Mouse (Mus musculus) brown adipose tissue, adult 24 weeks (tissue): ENCODE measurements at regions not wholly inside any gene's neighbourhood (a gene's known extent, or its start where the extent isn't known, plus 50 kb on each side); places are given as distances from the start of the nearest gene placed in this dataset.

Source experiments
- H3K27ac ChIP-seq: fragments of 200-500 bp; replicated peaks from 2 replicates; pipeline ENCODE4 v1.5.1; 2012; ENCODE audit warnings: low read depth, mild to moderate bottlenecking, low read length
- H3K4me1 ChIP-seq: fragments of 200-500 bp; 2 replicates; pipeline ENCODE4 v1.6.1; 2012; ENCODE audit warnings: low read length, mixed read lengths; ENCODE audit not compliant: control insufficient read depth, insufficient read depth, insufficient read length
- H3K4me3 ChIP-seq: fragments of 200-500 bp; 2 replicates; pipeline ENCODE4 v1.5.1; 2012; ENCODE audit warnings: low read depth, mild to moderate bottlenecking, low read length, moderate library complexity; ENCODE audit not compliant: insufficient read depth

DNA sequence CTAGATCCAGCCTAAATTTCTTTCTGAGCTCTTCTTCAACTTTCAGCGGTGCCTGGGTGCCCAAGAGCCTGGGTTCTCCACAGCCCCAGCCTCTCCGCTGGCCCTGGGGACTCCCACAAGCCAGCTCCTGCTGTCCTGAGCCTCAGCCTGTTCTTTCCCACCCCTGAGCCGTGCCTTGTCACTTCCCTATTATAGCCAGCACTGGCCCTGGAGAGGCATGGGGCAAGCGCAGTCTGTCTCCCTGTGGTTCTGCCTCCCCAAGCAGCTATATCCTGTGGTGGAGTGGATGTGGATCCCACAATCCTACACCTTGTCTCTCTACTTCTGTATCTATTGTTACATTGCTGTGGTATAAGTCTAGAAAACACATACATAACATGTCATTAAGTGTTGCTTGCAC is 128.6 kb upstream of the Hgf start:
- H3K4me3 ChIP-seq, result no peak overlapping the region
- no peak overlapping the region for H3K27ac ChIP-seq
- H3K4me1 ChIP-seq, result no peaks in the 10 kb centered on the region

DNA sequence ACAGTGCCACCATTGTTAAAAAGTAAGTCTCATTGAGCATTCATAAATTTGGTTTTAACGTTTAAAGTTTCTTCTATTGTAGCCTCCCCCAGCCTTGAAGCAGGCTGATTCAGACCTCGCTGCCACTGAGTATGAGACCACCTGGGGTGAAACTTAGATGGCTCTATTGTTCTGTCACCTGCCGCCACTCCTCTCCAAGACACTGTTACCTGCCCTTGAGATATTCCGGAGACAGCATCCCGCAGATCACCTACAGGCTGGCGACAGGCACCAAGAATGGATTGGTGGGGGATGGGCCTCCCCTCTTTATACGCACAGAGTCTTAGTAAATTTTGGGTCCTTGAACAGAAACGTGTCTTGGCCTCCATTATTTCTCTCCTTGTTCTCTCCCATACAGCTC is 128.0 kb upstream of the Hgf start:
- H3K27ac ChIP-seq, result no peak overlapping the region
- no peak overlapping the region for H3K4me3 ChIP-seq
- no peaks in the 10 kb centered on the region for H3K4me1 ChIP-seq

DNA sequence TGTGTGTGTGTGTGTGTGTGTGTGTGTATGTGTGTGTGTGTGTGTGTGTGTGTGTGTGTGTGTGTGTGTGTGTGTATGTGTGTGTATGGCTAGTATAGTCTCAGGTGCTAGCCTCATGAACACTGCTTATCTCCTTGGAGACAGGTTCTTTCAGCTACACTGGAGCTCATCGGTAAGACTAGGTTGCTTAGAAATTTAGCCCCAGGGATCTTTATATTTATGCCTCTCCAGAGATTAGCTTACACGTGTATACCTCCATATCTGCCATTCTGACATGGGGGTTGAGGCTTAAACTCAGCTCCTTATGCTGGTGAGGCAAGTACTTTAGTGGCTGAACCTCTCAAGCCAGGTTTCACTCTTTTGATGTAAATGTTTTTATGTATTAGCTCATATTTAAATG is 127.0 kb upstream of the Hgf start:
- no peak overlapping the region for H3K27ac ChIP-seq
- H3K4me3 ChIP-seq, result no peak overlapping the region
- no peaks in the 10 kb centered on the region for H3K4me1 ChIP-seq

DNA sequence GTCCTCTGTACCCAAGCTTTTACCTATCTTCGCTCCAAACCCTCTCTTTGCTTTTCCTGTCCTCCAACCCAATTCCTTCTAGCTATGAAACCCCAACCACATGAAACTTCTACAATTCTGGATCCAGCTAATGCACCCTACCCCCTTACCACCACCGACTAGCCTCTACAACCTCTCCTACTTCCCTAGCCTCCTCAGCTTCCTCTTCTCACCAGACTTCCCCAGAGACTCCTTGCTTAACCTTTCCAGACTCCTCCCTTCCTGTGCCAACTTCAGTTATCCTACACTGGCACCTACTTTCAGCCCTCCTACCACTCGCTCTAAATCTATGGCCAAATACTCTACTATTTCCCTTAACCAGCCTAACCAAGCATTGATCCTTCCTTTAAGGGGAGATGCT is 118.7 kb upstream of the Hgf start:
- H3K4me3 ChIP-seq, result no peak overlapping the region
- no peaks in the 10 kb centered on the region for H3K4me1 ChIP-seq
- no peak overlapping the region for H3K27ac ChIP-seq

DNA sequence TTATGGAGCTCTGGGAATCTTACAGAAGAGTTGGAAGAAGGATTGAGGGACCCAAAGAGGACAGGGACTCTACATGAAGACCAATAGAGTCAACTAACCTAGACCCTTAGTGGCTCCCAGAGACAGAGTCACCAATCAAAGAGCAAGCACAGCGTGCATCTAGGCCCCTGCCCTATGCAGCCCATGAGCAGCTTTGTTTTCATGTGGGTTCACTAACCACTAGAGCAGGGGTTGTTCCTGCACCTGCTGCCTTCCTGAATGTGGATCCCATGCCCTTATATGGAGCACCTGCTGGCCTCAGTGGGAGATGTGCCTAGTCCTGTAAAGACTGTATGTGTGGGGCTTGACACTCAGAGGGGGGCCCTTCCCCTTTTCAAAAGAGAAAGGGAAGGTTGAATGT is 108.2 kb upstream of the Hgf start:
- no peak overlapping the region for H3K27ac ChIP-seq
- H3K4me3 ChIP-seq, result no peak overlapping the region
- H3K4me1 ChIP-seq, result no peaks in the 10 kb centered on the region

DNA sequence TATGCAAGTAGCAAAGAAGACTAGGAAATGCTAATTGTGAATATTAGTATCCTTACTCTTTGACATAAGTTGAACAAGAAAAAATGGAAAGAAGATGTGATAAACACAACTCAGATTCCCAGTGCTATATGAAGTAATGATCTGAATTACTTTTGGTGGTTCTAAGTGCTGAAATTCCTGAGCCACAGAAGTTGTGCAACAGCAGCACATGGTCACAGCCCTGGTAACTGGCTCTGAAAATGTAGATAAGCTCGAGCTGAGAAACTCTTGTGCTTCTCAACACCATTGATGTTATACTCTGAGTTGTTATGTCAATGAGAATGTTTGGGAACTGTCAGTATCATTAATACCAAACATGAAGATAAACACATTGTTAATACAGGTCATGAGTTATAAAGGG is 106.3 kb upstream of the Hgf start:
- H3K4me3 ChIP-seq, result no peak overlapping the region
- no peaks in the 10 kb centered on the region for H3K4me1 ChIP-seq
- H3K27ac ChIP-seq, result no peak overlapping the region

DNA sequence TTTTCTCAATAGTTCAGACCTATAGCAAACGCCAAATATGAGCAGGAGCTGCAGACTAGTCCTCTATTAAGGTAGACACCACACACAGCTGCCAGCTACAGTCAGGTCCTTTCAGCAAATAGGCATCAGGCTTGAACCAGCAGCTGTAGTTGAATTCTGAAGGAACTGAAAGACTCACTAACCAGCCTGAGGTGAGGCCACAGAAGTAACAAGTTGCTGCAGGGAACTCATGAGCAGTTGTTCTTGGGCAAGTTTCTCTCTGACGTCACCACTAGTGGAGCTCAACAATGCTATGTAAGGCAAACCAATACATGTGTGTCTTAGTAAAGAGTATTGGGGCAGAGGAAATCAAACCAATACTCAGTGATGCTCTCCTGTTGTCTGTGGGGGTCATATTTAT is 91.5 kb upstream of the Hgf start:
- H3K4me1 ChIP-seq, result no peaks in the 10 kb centered on the region
- no peak overlapping the region for H3K27ac ChIP-seq
- H3K4me3 ChIP-seq, result no peak overlapping the region

DNA sequence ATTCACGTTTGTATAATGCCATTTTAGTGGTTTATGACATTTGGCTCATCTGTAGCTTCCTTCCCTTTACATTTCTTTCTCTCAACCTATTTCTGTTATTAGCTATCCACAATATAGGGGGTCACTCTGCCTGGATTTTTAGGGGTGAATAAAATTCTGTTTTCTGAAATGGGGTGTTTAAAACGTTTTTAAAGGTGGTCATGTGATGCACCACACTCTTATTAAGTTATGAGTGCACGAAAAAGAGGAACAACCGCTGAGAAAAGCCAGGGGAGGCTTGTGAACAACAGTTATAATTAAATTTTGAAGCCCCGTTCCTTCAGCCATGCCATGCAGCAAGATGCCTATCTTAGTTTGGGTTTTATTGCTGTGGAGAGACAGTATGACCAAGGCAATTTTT is 87.0 kb upstream of the Hgf start:
- Histone ChIP-seq H3K4me3 (no peak overlapping the region), H3K4me1 (no peaks in the 10 kb centered on the region; the same call in 1 of the 2 replicates), H3K27ac (no peak overlapping the region)

DNA sequence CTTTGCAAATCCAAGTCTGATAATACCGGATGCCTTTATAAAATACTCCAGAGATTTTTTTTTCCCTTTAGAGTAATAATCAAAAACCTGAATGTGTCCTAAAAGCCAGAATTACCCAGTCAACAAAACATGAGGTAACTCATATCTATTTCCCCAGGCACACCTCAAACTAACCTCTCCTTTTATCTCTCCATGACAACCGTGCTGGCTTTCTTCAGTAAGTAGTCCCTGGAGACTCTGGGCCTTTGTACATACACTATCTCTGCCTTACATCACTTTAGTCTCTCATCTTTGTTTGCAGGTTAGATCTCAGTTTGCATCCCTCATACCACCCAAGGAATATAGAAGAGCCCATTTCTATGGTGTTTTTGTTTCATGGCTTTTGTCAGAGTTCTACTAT is 84.7 kb upstream of the Hgf start:
- Histone ChIP-seq H3K4me1 (no peaks in the 10 kb centered on the region; the same call in 1 of the 2 replicates), H3K4me3 (no peak overlapping the region), H3K27ac (no peak overlapping the region)

DNA sequence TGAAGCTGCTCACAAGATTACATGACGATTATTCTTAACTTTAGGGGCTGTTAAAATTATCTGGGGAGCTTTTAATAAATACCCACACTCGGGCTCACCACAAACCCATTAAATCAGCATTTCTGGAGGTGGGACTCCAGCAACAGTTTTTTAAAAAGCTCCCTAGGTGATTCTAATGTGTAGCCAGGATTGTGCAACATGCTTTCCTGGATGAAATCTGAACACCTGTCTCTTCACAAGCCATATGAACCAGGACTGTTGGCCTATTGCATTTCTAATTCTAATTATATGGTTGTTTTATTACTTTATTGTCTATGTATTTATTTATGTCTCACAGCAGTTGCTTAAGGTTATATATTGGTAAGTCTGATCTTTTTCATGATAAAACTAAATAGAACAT is 84.1 kb upstream of the Hgf start:
- Histone ChIP-seq H3K4me3 (no peak overlapping the region), H3K4me1 (no peaks in the 10 kb centered on the region; the same call in 1 of the 2 replicates), H3K27ac (no peak overlapping the region)

DNA sequence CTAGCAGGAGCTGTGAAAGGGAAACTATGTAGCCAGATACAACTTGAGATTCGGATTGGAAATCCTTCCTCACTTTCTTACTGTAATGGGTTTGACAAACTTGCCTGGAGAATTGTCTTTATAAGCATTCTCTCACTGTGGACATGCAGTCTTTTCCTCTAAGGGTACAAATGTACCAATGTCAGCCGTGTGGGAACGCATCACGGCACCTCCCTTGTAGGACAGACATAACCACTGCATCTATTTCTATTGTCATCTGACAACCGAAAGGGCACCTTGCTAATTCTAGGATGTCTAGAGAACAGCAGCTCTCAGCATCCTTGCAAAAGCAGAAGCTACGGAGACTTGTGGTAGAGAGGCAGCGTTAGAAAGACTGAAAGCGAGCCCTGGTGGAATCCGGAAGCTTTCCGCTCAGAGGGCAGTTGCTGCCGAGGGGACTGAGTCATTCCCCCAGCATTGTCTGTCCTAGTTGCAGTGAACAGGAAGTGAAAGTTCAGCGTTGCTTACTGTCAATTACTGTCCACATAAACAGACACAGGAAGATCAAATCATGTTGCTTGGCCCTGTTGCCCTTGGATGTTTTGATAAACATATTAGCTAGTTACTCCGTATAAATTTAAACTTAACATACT is 83.5 kb upstream of the Hgf start:
- H3K4me1 ChIP-seq, result no peaks in the 10 kb centered on the region; the same call in 1 of the 2 replicates
- H3K4me3 ChIP-seq, result peak overlapping the region; percentile 21; the same call in 1 of the 2 replicates
- peak overlapping the region; percentile 64 for H3K27ac ChIP-seq

DNA sequence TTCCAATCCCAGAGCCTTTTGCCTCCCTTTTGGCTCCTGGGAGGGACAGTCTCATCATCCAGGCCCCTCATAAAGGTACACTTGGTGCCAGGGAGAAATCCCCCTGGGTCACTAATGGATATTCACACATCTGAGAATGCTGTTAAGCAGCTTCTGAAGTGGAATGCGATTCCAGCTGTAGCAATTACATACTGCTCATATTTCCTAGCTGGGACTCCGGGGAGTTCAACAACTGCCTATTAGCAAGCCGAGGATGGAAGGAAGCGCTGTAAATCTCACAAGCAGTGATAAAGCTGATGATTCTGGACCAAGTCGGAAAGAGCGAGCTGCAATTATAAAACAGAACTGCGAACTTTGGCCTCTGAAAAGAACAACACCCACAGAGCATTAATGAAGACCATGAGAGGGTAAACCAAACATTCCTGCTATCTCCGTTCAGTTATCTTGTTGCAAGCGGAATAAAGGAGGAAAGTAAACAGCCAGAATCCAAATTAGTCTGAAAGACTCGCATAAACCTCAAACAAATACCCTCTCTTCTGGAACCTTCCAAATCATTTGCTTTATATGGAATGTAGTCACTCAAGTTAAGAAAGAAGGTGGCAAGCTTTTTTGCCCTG is 82.8 kb upstream of the Hgf start:
- peak overlapping the region; percentile 64 for H3K27ac ChIP-seq
- no peaks in the 10 kb centered on the region; the same call in 1 of the 2 replicates for H3K4me1 ChIP-seq
- no peak overlapping the region for H3K4me3 ChIP-seq

DNA sequence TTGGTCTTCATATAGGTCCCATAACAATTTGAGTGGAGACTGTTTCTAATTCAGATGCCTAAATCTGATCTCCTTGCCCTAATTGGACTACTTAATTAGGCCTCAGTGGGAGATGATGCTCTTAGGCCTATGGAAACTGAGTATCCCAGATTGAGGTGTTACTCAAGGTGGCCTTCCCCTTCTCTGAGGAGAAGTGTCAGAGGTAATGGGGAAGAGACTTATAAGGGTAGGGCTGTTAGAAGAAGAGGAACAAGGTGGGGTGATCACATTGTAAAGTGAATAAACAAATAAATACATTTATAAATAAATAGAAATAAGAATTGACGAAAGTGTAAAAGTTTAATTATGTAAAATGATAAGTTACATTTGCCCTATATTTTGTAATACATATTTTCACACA is 65.3 kb upstream of the Hgf start:
- H3K27ac ChIP-seq, result no peak overlapping the region
- no peaks in the 10 kb centered on the region for H3K4me1 ChIP-seq
- H3K4me3 ChIP-seq, result no peak overlapping the region

DNA sequence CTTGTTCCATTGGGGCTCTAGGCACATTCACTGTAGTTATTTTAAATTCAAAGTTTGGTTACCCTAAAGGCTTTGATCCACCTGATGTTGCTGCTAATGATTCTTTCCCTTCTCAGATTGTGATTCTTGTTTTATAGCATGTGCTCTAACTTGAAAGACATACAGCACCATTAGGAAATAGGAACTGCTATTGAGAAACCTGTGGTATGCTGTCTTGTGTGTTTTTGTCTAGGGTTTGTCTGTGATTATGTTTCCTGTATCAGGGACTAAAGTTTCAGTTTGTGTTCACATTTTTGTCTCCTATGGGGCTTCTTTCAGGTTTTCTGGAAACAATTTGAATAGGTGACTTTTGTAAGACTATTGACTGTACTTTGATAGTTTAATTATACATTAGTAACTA is 63.5 kb upstream of the Hgf start:
- Histone ChIP-seq H3K4me3 (no peak overlapping the region), H3K4me1 (no peaks in the 10 kb centered on the region), H3K27ac (no peak overlapping the region)

DNA sequence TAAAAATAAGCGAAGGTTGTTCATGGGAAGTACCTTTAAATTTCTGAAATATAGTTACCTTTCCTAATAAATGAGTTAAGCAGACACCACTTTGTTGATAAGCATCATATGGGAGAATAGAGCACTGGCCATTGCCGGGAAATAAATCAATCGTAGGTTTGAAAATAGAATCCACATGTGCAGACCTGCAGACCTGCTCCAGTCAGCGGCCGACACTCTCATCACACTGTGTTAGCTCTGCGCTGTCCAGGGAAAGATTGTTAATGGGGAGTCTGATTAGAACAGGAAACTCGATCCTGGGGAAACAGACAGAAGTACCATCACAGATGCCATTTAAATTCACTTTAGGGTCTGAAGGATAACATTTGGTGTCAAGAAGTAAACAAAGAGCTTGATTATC is 53.4 kb upstream of the Hgf start:
- H3K4me1 ChIP-seq, result no peaks in the 10 kb centered on the region
- no peak overlapping the region for H3K4me3 ChIP-seq
- no peak overlapping the region for H3K27ac ChIP-seq
